Mouse (Mus musculus) MEL (cell line): Measurements from ENCODE around the gene Pard3. TPM values are rescaled to one million over a fixed set of nuclear protein-coding genes. Genes with fewer than 3 reads are reported as not detected.

Source experiments
- DNase-seq: peaks from one replicate; pipeline ENCODE4 v3.0.0; 2011; ENCODE audit warnings: low read depth, low spot score
- H3K27ac ChIP-seq: 2 replicates; pipeline ENCODE4 v1.5.1; 2012; ENCODE audit warnings: low read depth, mild to moderate bottlenecking, control low read depth, low read length, moderate library complexity; ENCODE audit not compliant: control insufficient read depth
- H3K27me3 ChIP-seq, 2 experiments: fragments of 150-350 bp in 1 of 2; sonication (generic) in 1 of 2; 2 replicates each; pipeline ENCODE4 v1.6.1; 2012; ENCODE audit warnings: low read length in 2 of 2, mild to moderate bottlenecking in 2 of 2, improper control_type of control experiment in 1 of 2, moderate library complexity in 1 of 2; ENCODE audit not compliant: insufficient read depth in 2 of 2, control insufficient read depth in 1 of 2
- H3K36me3 ChIP-seq, 2 experiments: 2 replicates each; pipeline ENCODE4 v1.6.1; 2012 to 2014; ENCODE audit warnings: low read length in 2 of 2, improper control_type of control experiment in 1 of 2, inconsistent platforms in 1 of 2, mild to moderate bottlenecking in 1 of 2; ENCODE audit not compliant: insufficient read depth in 2 of 2, control insufficient read depth in 1 of 2
- H3K4me1 ChIP-seq, 2 experiments: fragments of 150-350 bp in 1 of 2; sonication (generic) in 1 of 2; 2 replicates each; pipeline ENCODE4 v1.6.1; 2012; ENCODE audit warnings: low read length in 2 of 2, improper control_type of control experiment in 1 of 2, mild to moderate bottlenecking in 1 of 2; ENCODE audit not compliant: insufficient read depth in 2 of 2, control insufficient read depth in 1 of 2
- H3K4me3 ChIP-seq, 2 experiments: fragments of 150-350 bp in 1 of 2; sonication (generic) in 1 of 2; 2 replicates each; pipeline ENCODE4 v1.5.1; 2012; ENCODE audit warnings: low read depth in 2 of 2, low read length in 2 of 2, mild to moderate bottlenecking in 2 of 2, moderate library complexity in 2 of 2, control low read depth in 1 of 2, improper control_type of control experiment in 1 of 2; ENCODE audit not compliant: control insufficient read depth in 1 of 2, insufficient read depth in 1 of 2
- H3K79me2 ChIP-seq: 2 replicates; pipeline ENCODE4 v1.6.1; 2012; ENCODE audit warnings: mild to moderate bottlenecking, low read length, moderate library complexity; ENCODE audit not compliant: control insufficient read depth, poor library complexity, insufficient read depth
- H3K9ac ChIP-seq: 2 replicates; pipeline ENCODE4 v1.6.1; 2012; ENCODE audit warnings: low read depth, mild to moderate bottlenecking, control low read depth, low read length, moderate library complexity; ENCODE audit not compliant: control insufficient read depth, poor library complexity, severe bottlenecking
- H3K9me3 ChIP-seq: fragments of 150-350 bp; sonication (generic); replicated peaks from 2 replicates; pipeline ENCODE4 v1.6.1; 2012; ENCODE audit warnings: mild to moderate bottlenecking, low read length, improper control_type of control experiment, moderate library complexity; ENCODE audit not compliant: insufficient read depth
- BHLHE40 ChIP-seq: IDR thresholded peaks from 2 replicates; pipeline ENCODE4 v1.6.1; 2012; ENCODE audit warnings: low read depth, mild to moderate bottlenecking, inconsistent platforms, low read length, improper control_type of control experiment, borderline replicate concordance
- CHD2 ChIP-seq: IDR thresholded peaks from 2 replicates; pipeline ENCODE4 v1.6.1; 2011; ENCODE audit warnings: low read length, improper control_type of control experiment
- CTCF ChIP-seq, 3 experiments: IDR thresholded peaks in 2 of 3; conservative IDR thresholded peaks in 1 of 3; 2 replicates each; pipeline ENCODE4 v1.5.1; 2011 to 2012; ENCODE audit warnings: low read length in 3 of 3, low read depth in 2 of 3, mild to moderate bottlenecking in 2 of 3, improper control_type of control experiment in 1 of 3, inconsistent platforms in 1 of 3, mixed read lengths in 1 of 3, moderate library complexity in 1 of 3; ENCODE audit not compliant: control insufficient read depth in 1 of 3, insufficient read depth in 1 of 3, poor library complexity in 1 of 3, severe bottlenecking in 1 of 3
- E2F4 ChIP-seq: IDR thresholded peaks from 2 replicates; pipeline ENCODE4 v1.6.1; 2011; ENCODE audit warnings: low read depth, low read length, improper control_type of control experiment, borderline replicate concordance
- ELF1 ChIP-seq: IDR thresholded peaks from 2 replicates; pipeline ENCODE4 v1.6.1; 2014; ENCODE audit warnings: low read depth, mild to moderate bottlenecking, inconsistent platforms, low read length, improper control_type of control experiment, moderate library complexity
- EP300 ChIP-seq, 2 experiments: IDR thresholded peaks; 2 replicates each; pipeline ENCODE4 v1.6.1; 2011; ENCODE audit warnings: improper control_type of control experiment in 2 of 2, low read length in 2 of 2, low read depth in 1 of 2, mild to moderate bottlenecking in 1 of 2
- ETS1 ChIP-seq: IDR thresholded peaks from 2 replicates; pipeline ENCODE4 v1.6.1; 2012; ENCODE audit warnings: low read depth, mild to moderate bottlenecking, inconsistent platforms, low read length, improper control_type of control experiment, moderate library complexity
- GABPA ChIP-seq: IDR thresholded peaks from 2 replicates; pipeline ENCODE4 v1.6.1; 2012; ENCODE audit warnings: low read depth, mild to moderate bottlenecking, inconsistent platforms, low read length, improper control_type of control experiment, moderate library complexity
- HCFC1 ChIP-seq: IDR thresholded peaks from 2 replicates; pipeline ENCODE4 v1.6.1; 2012; ENCODE audit warnings: low read depth, mild to moderate bottlenecking, inconsistent platforms, low read length, improper control_type of control experiment, moderate library complexity
- JUND ChIP-seq: IDR thresholded peaks from 2 replicates; pipeline ENCODE4 v1.6.1; 2011; ENCODE audit warnings: low read depth, mild to moderate bottlenecking, improper control_type of control experiment, low read length
- MXI1 ChIP-seq: IDR thresholded peaks from 2 replicates; pipeline ENCODE4 v1.6.1; 2011; ENCODE audit warnings: mild to moderate bottlenecking, low read depth, low read length, improper control_type of control experiment
- MYB ChIP-seq: IDR thresholded peaks from 2 replicates; pipeline ENCODE4 v1.6.1; 2011; ENCODE audit warnings: mild to moderate bottlenecking, low read depth, low read length, improper control_type of control experiment
- MYC ChIP-seq: IDR thresholded peaks from 2 replicates; pipeline ENCODE4 v1.6.1; 2011; ENCODE audit warnings: low read depth, mild to moderate bottlenecking, low read length, improper control_type of control experiment, moderate library complexity
- POLR2A ChIP-seq, 2 experiments: IDR thresholded peaks; 2 replicates each; pipeline ENCODE4 v1.6.1; 2011 to 2012; ENCODE audit warnings: low read length in 2 of 2, mild to moderate bottlenecking in 2 of 2, control low read depth in 1 of 2, improper control_type of control experiment in 1 of 2, low read depth in 1 of 2, moderate library complexity in 1 of 2; ENCODE audit not compliant: control insufficient read depth in 1 of 2, insufficient read depth in 1 of 2, poor library complexity in 1 of 2
- POLR2AphosphoS2 ChIP-seq: IDR thresholded peaks from 2 replicates; pipeline ENCODE4 v1.6.1; 2011; ENCODE audit warnings: low read length, improper control_type of control experiment
- POLR2AphosphoS5 ChIP-seq: IDR thresholded peaks from 2 replicates; pipeline ENCODE4 v1.6.1; 2012; ENCODE audit warnings: low read depth, borderline replicate concordance, mild to moderate bottlenecking, inconsistent platforms, low read length, moderate library complexity, mixed read lengths
- RAD21 ChIP-seq: IDR thresholded peaks from 2 replicates; pipeline ENCODE4 v1.6.1; 2011; ENCODE audit warnings: mild to moderate bottlenecking, low read depth, low read length, improper control_type of control experiment
- SIN3A ChIP-seq: IDR thresholded peaks from 2 replicates; pipeline ENCODE4 v1.6.1; 2012; ENCODE audit warnings: low read length, improper control_type of control experiment, inconsistent platforms
- SMC3 ChIP-seq: IDR thresholded peaks from 2 replicates; pipeline ENCODE4 v1.6.1; 2011; ENCODE audit warnings: low read depth, low read length, improper control_type of control experiment
- TAL1 ChIP-seq: IDR thresholded peaks from 2 replicates; pipeline ENCODE4 v1.6.1; 2012; ENCODE audit warnings: mild to moderate bottlenecking, inconsistent platforms, low read length, moderate library complexity, mixed read lengths
- TBP ChIP-seq: IDR thresholded peaks from 2 replicates; pipeline ENCODE4 v1.8.0; 2011; ENCODE audit warnings: low read depth, low read length, improper control_type of control experiment
- USF2 ChIP-seq, 2 experiments: IDR thresholded peaks; 2 replicates each; pipeline ENCODE4 v1.6.1; 2011 to 2012; ENCODE audit warnings: improper control_type of control experiment in 2 of 2, low read length in 2 of 2, borderline replicate concordance in 1 of 2, inconsistent platforms in 1 of 2, low read depth in 1 of 2, mild to moderate bottlenecking in 1 of 2; ENCODE audit not compliant: insufficient read depth in 1 of 2
- ZC3H11A ChIP-seq: IDR thresholded peaks from 2 replicates; pipeline ENCODE4 v1.6.1; 2012; ENCODE audit warnings: low read depth, mild to moderate bottlenecking, inconsistent platforms, low read length, improper control_type of control experiment
- ZMIZ1 ChIP-seq: IDR thresholded peaks from 2 replicates; pipeline ENCODE4 v1.6.1; 2012; ENCODE audit warnings: low read depth, mild to moderate bottlenecking, inconsistent platforms, low read length, improper control_type of control experiment, moderate library complexity
- ZNF384 ChIP-seq: IDR thresholded peaks from 2 replicates; pipeline ENCODE4 v1.6.1; 2012; ENCODE audit warnings: low read depth, mild to moderate bottlenecking, inconsistent platforms, low read length, improper control_type of control experiment
- polyA plus RNA-seq, 2 experiments: library from polyadenylated mRNA; stranded (reverse) in 1 of 2; unstranded in 1 of 2; fragments of >175 nt in 1 of 2; fragments of >200 nt in 1 of 2; gene quantifications; 2 replicates each; pipeline versions ENCODE4 v1.2.1 to v1.2.4; 2012; ENCODE audit warnings: low replicate concordance in 2 of 2, low read depth in 1 of 2; ENCODE audit not compliant: insufficient read length in 2 of 2, insufficient read depth in 1 of 2, missing spikeins in 1 of 2
- total RNA-seq: library from RNA; depleted of rRNA; stranded (reverse); fragments of 300-350 nt; gene quantifications from 2 replicates; pipeline ENCODE4 v1.2.3, GENCODE M21; 2012

Gene Pard3
- total and polyA plus RNA-seq, 3 experiments: not detected

GRCm38 (mm10) chr8:127025256-127025717 is 38.4 kb upstream of the Pard3 start:
- TF ChIP-seq GABPA (no peak), BHLHE40 (no peak), MXI1 (no peak), MYC (no peak), TBP (no peak), E2F4 (no peak)
- TF ChIP-seq, all 39 proteins: peak for 0
- Histone ChIP-seq H3K27ac (no peak overlapping the region), H3K4me1 (no peaks in the 10 kb centered on the region), H3K4me3 (no peak overlapping the region), H3K79me2 (no peaks in the 10 kb centered on the region), H3K9ac (no peak overlapping the region), H3K9me3 (no peaks in the 10 kb centered on the region), H3K27me3 (no peaks in the 10 kb centered on the region), H3K36me3 (no peaks in the 10 kb centered on the region)
- DNase-seq: no peak

GRCm38 (mm10) chr8:127025775-127026174 is 37.9 kb upstream of the Pard3 start:
- no peak overlapping the region for H3K27ac ChIP-seq
- no peak for DNase-seq

GRCm38 (mm10) chr8:127031476-127031875 is 32.2 kb upstream of the Pard3 start:
- Histone ChIP-seq H3K36me3 (no peaks in the 10 kb centered on the region), H3K9me3 (no peaks in the 10 kb centered on the region), H3K27ac (no peak overlapping the region), H3K27me3 (no peaks in the 10 kb centered on the region), H3K4me3 (no peak overlapping the region), H3K4me1 (no peaks in the 10 kb centered on the region), H3K79me2 (no peaks in the 10 kb centered on the region), H3K9ac (no peak overlapping the region)
- TF ChIP-seq CTCF (IDR thresholded peaks at IDR 0.05 in 2 of 3, conservative IDR thresholded peaks at IDR 0.05 in 1 of 3; ENCODE audit: control insufficient read depth in 1 of 3, insufficient read depth in 1 of 3, low read depth in 2 of 3, low read length in 3 of 3, poor library complexity in 1 of 3, severe bottlenecking in 1 of 3): no peak
- TF ChIP-seq TBP: no peak
- no peak for TF ChIP-seq POLR2AphosphoS5
- no peak for TF ChIP-seq JUND
- TF ChIP-seq ZC3H11A: no peak
- TF ChIP-seq ETS1: no peak
- no peak for TF ChIP-seq USF2 (IDR thresholded peaks at IDR 0.05; ENCODE audit: borderline replicate concordance in 1 of 2, insufficient read depth in 1 of 2, low read depth in 1 of 2, low read length in 2 of 2)
- TF ChIP-seq SMC3: no peak
- TF ChIP-seq SIN3A: no peak
- TF ChIP-seq E2F4: no peak
- no peak for TF ChIP-seq RAD21
- TF ChIP-seq ZMIZ1: no peak
- TF ChIP-seq POLR2AphosphoS2: no peak
- DNase-seq: no peak

More at GRCm38 (mm10) chr8:127025775-127026174, 37.9 kb upstream of the Pard3 start:
- TF ChIP-seq TAL1: no peak
- no peak for TF ChIP-seq MYC
- no peak for TF ChIP-seq ELF1
- TF ChIP-seq ZMIZ1: no peak
- no peak for TF ChIP-seq ZC3H11A
- no peak for TF ChIP-seq POLR2AphosphoS2
- no peak for TF ChIP-seq E2F4
- TF ChIP-seq BHLHE40: no peak
- no peak for TF ChIP-seq USF2 (IDR thresholded peaks at IDR 0.05; ENCODE audit: borderline replicate concordance in 1 of 2, insufficient read depth in 1 of 2, low read depth in 1 of 2, low read length in 2 of 2)
- TF ChIP-seq ZNF384: no peak
- no peak for TF ChIP-seq EP300 (IDR thresholded peaks at IDR 0.05; ENCODE audit: low read depth in 1 of 2, low read length in 2 of 2)
- no peak for TF ChIP-seq HCFC1
- TF ChIP-seq GABPA: no peak
- no peak for TF ChIP-seq POLR2A (IDR thresholded peaks at IDR 0.05; ENCODE audit: control insufficient read depth in 1 of 2, insufficient read depth in 1 of 2, low read depth in 1 of 2, low read length in 2 of 2, poor library complexity in 1 of 2)
- no peak for TF ChIP-seq CHD2
- TF ChIP-seq JUND: no peak
- TF ChIP-seq MYB: no peak
- H3K36me3 ChIP-seq: no peaks in the 10 kb centered on the region
- no peaks in the 10 kb centered on the region for H3K9me3 ChIP-seq
- H3K27me3 ChIP-seq: no peaks in the 10 kb centered on the region
- no peak overlapping the region for H3K4me3 ChIP-seq
- H3K4me1 ChIP-seq: no peaks in the 10 kb centered on the region
- no peak overlapping the region for H3K9ac ChIP-seq
- H3K79me2 ChIP-seq: no peaks in the 10 kb centered on the region
